Comparison of ENCODE assay signal across 26 mouse cellular contexts in genomic region chr7:49452274-49452673, GRCm38 (mm10).
DNase-seq lines count a peak whose midpoint lies in the region; ATAC-seq lines count a peak whose summit lies in the region.
"Had no signal": no experiment of that assay in that cellular context is flagged by ENCODE, and none has a peak within 500 bp of the region (broad histone marks: within the 10 kb centered on the region; RNA-seq: fewer than 3 reads in every experiment).

No protein-coding gene starts in this region.

- no peak overlapping the region for H3K9ac ChIP-seq in hindbrain, embryonic 11.5 days (ENCODE audit: low read depth, low read length)
- H3K9ac ChIP-seq in stomach, embryonic 15.5 days, result no peak overlapping the region
- H3K9ac ChIP-seq: forebrain, embryonic 12.5 days; heart, embryonic 13.5 days; hindbrain, embryonic 12.5 days; kidney, embryonic 15.5 days had no signal

- H3K4me1 ChIP-seq in hindbrain, embryonic 10.5 days (replicated peaks), result peaks cover 41% of the 10 kb centered on the region
- no peaks in the 10 kb centered on the region for H3K4me1 ChIP-seq in hindbrain, embryonic 11.5 days (replicated peaks; ENCODE audit: control insufficient read depth, insufficient read depth, low read length)
- H3K4me1 ChIP-seq in megakaryocyte, embryonic 14.5 days, result no peaks in the 10 kb centered on the region
- peaks cover 14% of the 10 kb centered on the region; the same call in 1 of the 2 replicates for H3K4me1 ChIP-seq in stomach, embryonic 15.5 days

- H3K4me2 ChIP-seq in hindbrain, embryonic 11.5 days (replicated peaks; ENCODE audit: low read depth, low read length), result no peak overlapping the region
- H3K4me2 ChIP-seq in stomach, embryonic 15.5 days, result no peak overlapping the region
- H3K4me2 ChIP-seq: forebrain, embryonic 12.5 days; heart, embryonic 13.5 days; hindbrain, embryonic 12.5 days; kidney, embryonic 15.5 days had no signal

- 68% methylated on average over 11 of the region's 11 CpGs for WGBS in hindbrain, embryonic 10.5 days
- 53% methylated on average over 11 of the region's 11 CpGs for WGBS in hindbrain, embryonic 11.5 days
- 66% methylated on average over 11 of the region's 11 CpGs for WGBS in stomach, embryonic 15.5 days

- H3K36me3 ChIP-seq in hindbrain, embryonic 10.5 days, result peaks cover 24% of the 10 kb centered on the region
- H3K36me3 ChIP-seq in hindbrain, embryonic 11.5 days (ENCODE audit: control insufficient read depth, insufficient read depth, low read length), result no peaks in the 10 kb centered on the region
- H3K36me3 ChIP-seq in megakaryocyte, embryonic 14.5 days (replicated peaks; ENCODE audit: low read length), result no peaks in the 10 kb centered on the region
- H3K36me3 ChIP-seq in stomach, embryonic 15.5 days, result no peaks in the 10 kb centered on the region; the same call in 1 of the 2 replicates

- H3K27ac ChIP-seq in hindbrain, embryonic 10.5 days, result 0 out of 2 replicates have a peak overlapping the region, but pooled peaks have one; percentile 12
- H3K27ac ChIP-seq in hindbrain, embryonic 11.5 days (ENCODE audit: low read depth, low read length), result no peak overlapping the region
- 0 out of 2 replicates have a peak overlapping the region, but pooled peaks have one; percentile 18 for H3K27ac ChIP-seq in stomach, embryonic 15.5 days
- H3K27ac ChIP-seq: forebrain, embryonic 12.5 days; heart, embryonic 13.5 days; hindbrain, embryonic 12.5 days; hindbrain, postnatal 0 days; kidney, embryonic 15.5 days; layer of hippocampus, adult 2 months had no signal

- ATAC-seq in hindbrain, embryonic 11.5 days (ENCODE audit: low FRiP score), result no peak
- no peak for ATAC-seq in megakaryocyte, adult 5-6 weeks (ENCODE audit: poor library complexity, severe bottlenecking)
- ATAC-seq in stomach, embryonic 15.5 days (ENCODE audit: insufficient read depth, low FRiP score, low read depth), result no peak
- ATAC-seq: CD4-positive, CD25-positive, alpha-beta regulatory T cell, adult 4 months; hindbrain, postnatal 0 days had no signal

- no peaks in the 10 kb centered on the region for H3K9me3 ChIP-seq in hindbrain, embryonic 10.5 days
- no peaks in the 10 kb centered on the region for H3K9me3 ChIP-seq in hindbrain, embryonic 11.5 days (ENCODE audit: control insufficient read depth, low read length)
- H3K9me3 ChIP-seq in megakaryocyte, embryonic 14.5 days, result peaks cover 3% of the 10 kb centered on the region
- H3K9me3 ChIP-seq in stomach, embryonic 15.5 days, result no peaks in the 10 kb centered on the region
- H3K9me3 ChIP-seq: forebrain, embryonic 12.5 days; heart, embryonic 13.5 days; hindbrain, embryonic 12.5 days; kidney, embryonic 15.5 days had no signal

- no peak overlapping the region for H3K4me3 ChIP-seq in hindbrain, embryonic 10.5 days
- no peak overlapping the region for H3K4me3 ChIP-seq in hindbrain, embryonic 11.5 days (ENCODE audit: low read depth, low read length)
- H3K4me3 ChIP-seq in megakaryocyte, embryonic 14.5 days (replicated peaks), result peak overlapping the region; percentile 29
- H3K4me3 ChIP-seq in stomach, embryonic 15.5 days (replicated peaks), result no peak overlapping the region
- H3K4me3 ChIP-seq: erythroblast, embryonic 14.5 days; forebrain, embryonic 12.5 days; heart, embryonic 13.5 days; hindbrain, embryonic 12.5 days; kidney, embryonic 15.5 days; layer of hippocampus, adult 2 months had no signal

- no peak for DNase-seq in hindbrain, embryonic 10.5 days (ENCODE audit: low spot score)
- no peak for DNase-seq in hindbrain, embryonic 11.5 days (ENCODE audit: low spot score)
- DNase-seq in R1 (ENCODE audit: low read depth, low spot score), result peak; percentile 56
- DNase-seq in right cerebral cortex, adult 2 months (ENCODE audit: low spot score in 2 of 2), result no peak
- DNase-seq in layer of hippocampus, adult 9-10 months (ENCODE audit: low spot score), result no peak
- DNase-seq: adrenal gland, postnatal 25 days; cerebellum, adult 11-12 months; cerebellum, adult 9-11 months; gastrocnemius, postnatal 14 days; heart, postnatal 10 days; kidney, adult 18-20 months; kidney, postnatal 25 days; lung, postnatal 4 days; midbrain, embryonic 14.5 days; right cerebral cortex, postnatal 14 days had no signal

- H3K27me3 ChIP-seq in hindbrain, embryonic 10.5 days (ENCODE audit: insufficient read depth, poor library complexity, severe bottlenecking), result peaks cover 3% of the 10 kb centered on the region; the same call in 1 of the 2 replicates
- no peaks in the 10 kb centered on the region for H3K27me3 ChIP-seq in hindbrain, embryonic 11.5 days (ENCODE audit: control insufficient read depth, insufficient read depth, low read length)
- H3K27me3 ChIP-seq in megakaryocyte, embryonic 14.5 days (replicated peaks), result peaks cover 9% of the 10 kb centered on the region
- H3K27me3 ChIP-seq in stomach, embryonic 15.5 days (replicated peaks), result no peaks in the 10 kb centered on the region
- H3K27me3 ChIP-seq: heart, embryonic 13.5 days; hindbrain, embryonic 12.5 days; kidney, embryonic 15.5 days had no signal
